Mouse (Mus musculus) cerebellum, adult 2 months (tissue): ENCODE measurements around the gene Immt.

ENCODE experiments used
- CTCF ChIP-seq: fragments of 200-500 bp; IDR thresholded peaks from 2 replicates; pipeline ENCODE4 v1.5.1; 2011; ENCODE audit warnings: low read depth, mild to moderate bottlenecking, control low read depth, low read length, moderate library complexity, borderline replicate concordance; ENCODE audit not compliant: insufficient read depth
- POLR2A ChIP-seq: fragments of 200-500 bp; IDR thresholded peaks from 2 replicates; pipeline ENCODE4 v1.6.1; 2011; ENCODE audit warnings: low read length, control low read depth, borderline replicate concordance; ENCODE audit not compliant: insufficient read depth

- TF ChIP-seq POLR2A (no peak), CTCF (no peak)
Measured at GRCm38 (mm10) chr6:71909840-71910239, 78.7 kb downstream of the Immt start.
